ENCODE assay signal across 12 mouse cellular contexts in the genomic region with DNA sequence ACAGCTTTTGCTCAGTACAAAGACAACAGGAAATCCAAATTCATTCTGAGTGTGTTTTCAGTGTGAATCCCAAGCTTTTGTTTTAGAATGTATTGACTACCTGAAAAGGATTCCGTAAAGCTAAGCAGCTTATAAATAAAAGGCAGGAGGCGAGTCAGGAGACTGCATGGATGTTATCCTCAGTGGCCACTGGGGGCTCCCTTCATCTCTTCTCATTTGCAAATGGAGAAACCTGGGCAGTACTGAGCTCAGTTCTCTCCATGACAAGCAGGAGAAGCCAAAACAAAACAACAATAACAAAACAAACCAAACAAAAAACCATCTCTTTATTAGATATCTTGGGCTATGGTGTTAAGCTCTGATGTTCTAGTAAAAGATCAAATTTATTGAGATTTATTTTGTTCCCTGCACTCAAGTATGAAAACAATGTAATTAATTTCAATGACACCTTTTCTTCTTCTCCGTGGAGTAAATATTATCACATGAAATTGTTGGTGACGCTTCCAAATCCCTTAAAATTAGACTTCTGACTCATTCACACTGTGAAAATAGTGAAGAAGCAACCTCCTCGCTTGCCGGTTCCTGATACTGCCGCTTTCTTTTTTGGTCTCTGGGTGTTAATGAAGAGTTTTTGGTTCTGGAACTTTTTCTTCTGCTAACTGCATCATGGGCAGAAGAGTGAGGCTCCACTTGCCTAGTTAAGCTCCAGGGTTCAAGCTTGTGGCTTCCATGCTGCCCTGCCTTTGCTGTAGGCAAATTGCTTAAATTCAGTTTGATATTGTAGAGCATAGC. TPM values are rescaled to one million over a fixed set of nuclear protein-coding genes. Genes with fewer than 3 reads are reported as not detected.
DNase-seq lines count a peak whose midpoint lies in the region; ATAC-seq and TF ChIP-seq lines count a peak whose summit lies in the region.
"Had no signal": no experiment of that assay in that cellular context is flagged by ENCODE, and none has a peak within 500 bp of the region (broad histone marks: within the 10 kb centered on the region; RNA-seq: fewer than 3 reads in every experiment).

No protein-coding gene starts in this region.

- no peaks in the 10 kb centered on the region for H3K9me3 ChIP-seq in hindbrain, postnatal 0 days (ENCODE audit: low read length)
- no peaks in the 10 kb centered on the region for H3K9me3 ChIP-seq in hindbrain, embryonic 14.5 days (ENCODE audit: control insufficient read depth, low read length)
- H3K9me3 ChIP-seq in midbrain, embryonic 14.5 days (ENCODE audit: control insufficient read depth, low read length), result no peaks in the 10 kb centered on the region
- H3K9me3 ChIP-seq in midbrain, embryonic 11.5 days (ENCODE audit: control insufficient read depth, low read length), result no peaks in the 10 kb centered on the region

- no peak for ATAC-seq in hindbrain, postnatal 0 days
- ATAC-seq in hindbrain, embryonic 14.5 days (ENCODE audit: low FRiP score), result no peak
- no peak for ATAC-seq in midbrain, embryonic 14.5 days (ENCODE audit: low FRiP score, low TSS enrichment)
- ATAC-seq in midbrain, embryonic 11.5 days (ENCODE audit: low FRiP score), result no peak

- TF ChIP-seq CTCF in hindbrain, postnatal 0 days (IDR thresholded peaks at IDR 0.05; ENCODE audit: low read depth), result peak; percentile 54

- H3K4me3 ChIP-seq in hindbrain, postnatal 0 days (ENCODE audit: low read length), result no peak overlapping the region
- no peak overlapping the region for H3K4me3 ChIP-seq in hindbrain, embryonic 14.5 days (replicated peaks; ENCODE audit: low read length)
- H3K4me3 ChIP-seq in midbrain, embryonic 14.5 days (replicated peaks; ENCODE audit: low read depth, low read length), result no peak overlapping the region
- H3K4me3 ChIP-seq in midbrain, embryonic 11.5 days (ENCODE audit: low read depth, low read length), result no peak overlapping the region
- H3K4me3 ChIP-seq: megakaryocyte, embryonic 14.5 days had no signal

- H3K4me2 ChIP-seq in hindbrain, postnatal 0 days (ENCODE audit: low read depth, low read length), result no peak overlapping the region
- no peak overlapping the region for H3K4me2 ChIP-seq in hindbrain, embryonic 14.5 days (replicated peaks)
- no peak overlapping the region for H3K4me2 ChIP-seq in midbrain, embryonic 14.5 days (ENCODE audit: low read length)
- H3K4me2 ChIP-seq in midbrain, embryonic 11.5 days, result no peak overlapping the region

- H3K4me1 ChIP-seq in hindbrain, postnatal 0 days (ENCODE audit: insufficient read depth, low read length), result no peaks in the 10 kb centered on the region
- no peaks in the 10 kb centered on the region for H3K4me1 ChIP-seq in hindbrain, embryonic 14.5 days (replicated peaks; ENCODE audit: control insufficient read depth, insufficient read depth, low read length)
- H3K4me1 ChIP-seq in midbrain, embryonic 14.5 days (ENCODE audit: control insufficient read depth, insufficient read depth, low read length), result no peaks in the 10 kb centered on the region
- no peaks in the 10 kb centered on the region for H3K4me1 ChIP-seq in midbrain, embryonic 11.5 days (ENCODE audit: control insufficient read depth, insufficient read depth, low read length)

- no peak overlapping the region for H3K27ac ChIP-seq in hindbrain, postnatal 0 days
- no peak overlapping the region for H3K27ac ChIP-seq in hindbrain, embryonic 14.5 days
- H3K27ac ChIP-seq in midbrain, embryonic 14.5 days (replicated peaks; ENCODE audit: low read depth, low read length), result no peak overlapping the region
- H3K27ac ChIP-seq in midbrain, embryonic 11.5 days (ENCODE audit: low read depth, low read length), result no peak overlapping the region

- no peaks in the 10 kb centered on the region for H3K27me3 ChIP-seq in hindbrain, postnatal 0 days (ENCODE audit: insufficient read depth, low read length)
- H3K27me3 ChIP-seq in hindbrain, embryonic 14.5 days (ENCODE audit: control insufficient read depth, insufficient read depth, low read length), result no peaks in the 10 kb centered on the region
- no peaks in the 10 kb centered on the region for H3K27me3 ChIP-seq in midbrain, embryonic 14.5 days (ENCODE audit: control insufficient read depth, insufficient read depth, low read length)
- H3K27me3 ChIP-seq in midbrain, embryonic 11.5 days (ENCODE audit: control insufficient read depth, insufficient read depth, low read length), result no peaks in the 10 kb centered on the region
- H3K27me3 ChIP-seq: megakaryocyte, embryonic 14.5 days had no signal

- DNase-seq in adrenal gland, postnatal 14 days, result peak; percentile 25
- no peak for DNase-seq in adrenal gland, adult 2 months
- DNase-seq in hindbrain, postnatal 0 days (ENCODE audit: low spot score), result peak; percentile 20
- no peak for DNase-seq in hindbrain, embryonic 14.5 days (ENCODE audit: low spot score)
- DNase-seq in midbrain, embryonic 14.5 days, result peak; percentile 36
- no peak for DNase-seq in midbrain, embryonic 11.5 days (ENCODE audit: low spot score, missing footprints)
- DNase-seq in embryo, embryonic 10.5 days (ENCODE audit: low spot score), result peak; percentile 23
- DNase-seq in kidney, adult 8-10 months, result no peak
- DNase-seq: cerebellum, adult 2 months; heart, postnatal 14 days had no signal

- WGBS in hindbrain, postnatal 0 days, result 83% methylated on average over 7 of the region's 7 CpGs
- 76% methylated on average over 7 of the region's 7 CpGs for WGBS in hindbrain, embryonic 14.5 days
- 77% methylated on average over 7 of the region's 7 CpGs for WGBS in midbrain, embryonic 14.5 days
- 72% methylated on average over 7 of the region's 7 CpGs for WGBS in midbrain, embryonic 11.5 days

- H3K36me3 ChIP-seq in hindbrain, postnatal 0 days (ENCODE audit: insufficient read depth, low read length), result no peaks in the 10 kb centered on the region
- H3K36me3 ChIP-seq in hindbrain, embryonic 14.5 days (replicated peaks; ENCODE audit: control insufficient read depth, insufficient read depth), result no peaks in the 10 kb centered on the region
- H3K36me3 ChIP-seq in midbrain, embryonic 14.5 days (ENCODE audit: control insufficient read depth, insufficient read depth, low read length), result no peaks in the 10 kb centered on the region
- no peaks in the 10 kb centered on the region for H3K36me3 ChIP-seq in midbrain, embryonic 11.5 days (ENCODE audit: control insufficient read depth, insufficient read depth, low read length)

- no peak overlapping the region for H3K9ac ChIP-seq in hindbrain, postnatal 0 days (replicated peaks; ENCODE audit: low read length)
- H3K9ac ChIP-seq in hindbrain, embryonic 14.5 days, result no peak overlapping the region
- no peak overlapping the region for H3K9ac ChIP-seq in midbrain, embryonic 14.5 days (replicated peaks; ENCODE audit: low read length)
- no peak overlapping the region for H3K9ac ChIP-seq in midbrain, embryonic 11.5 days (ENCODE audit: low read length)

RNA-seq across cellular contexts. Expression of gene Fam196a, which starts 7.9 kb away (rescaled TPM):
- 3.0 TPM in 2 replicates for total RNA-seq in adrenal gland, postnatal 14 days (2021)
- 1 to 10 TPM; 3.8 to 4.2 TPM for total RNA-seq in adrenal gland, adult 2 months (2021)
- polyA plus RNA-seq in adrenal gland, adult 2 months (2012; rRNA removed), result 2.3 and 2.6 TPM in 2 replicates
- total RNA-seq in hindbrain, postnatal 0 days (2014; rRNA removed), result 17.6 and 21.2 TPM in 2 replicates
- 7.9 and 8.5 TPM in 2 replicates for polyA plus RNA-seq in hindbrain, postnatal 0 days (2015; fragmentation: Nextera tagmentation; extraction: Ambion mirVana)
- 14.0 and 15.9 TPM in 2 replicates for polyA plus RNA-seq in hindbrain, embryonic 14.5 days (2014; fragmentation: Nextera tagmentation; extraction: Ambion mirVana)
- 13.1 and 14.2 TPM in 2 replicates for polyA plus RNA-seq in midbrain, embryonic 14.5 days (2014; fragmentation: Nextera tagmentation; extraction: Ambion mirVana)
- 1.4 and 2.1 TPM in 2 replicates for polyA plus RNA-seq in midbrain, embryonic 11.5 days (2014; fragmentation: Nextera tagmentation; extraction: Ambion mirVana)
- total RNA-seq: granulocyte monocyte progenitor cell, adult 5-6 weeks; heart, postnatal 14 days had no signal

Comparison
In these comparisons a context has a peak if more than half of its experiments do, and no peak if none do; other contexts are left out.
1. DNase-seq: peak in adrenal gland, postnatal 14 days (single experiment), hindbrain, postnatal 0 days (single experiment), midbrain, embryonic 14.5 days (single experiment) and embryo, embryonic 10.5 days (single experiment); none in adrenal gland, adult 2 months (single experiment), hindbrain, embryonic 14.5 days (single experiment), midbrain, embryonic 11.5 days (single experiment) and kidney, adult 8-10 months (0 of 2).